Mouse (Mus musculus): ENCODE results near the gene Zdhhc24. TPM values are rescaled to one million over a fixed set of nuclear protein-coding genes. Genes with fewer than 3 reads are reported as not detected.

Zdhhc24 gene
- total RNA-seq, 2 experiments from 2014 or later: 22.4 to 24.3 TPM

Other genes with a start within 250 kb of the Zdhhc24 start
- gene Gm960, start 180.0 kb upstream of the Zdhhc24 start, total RNA-seq (2021): 1 to 10 TPM; 1.1 to 1.6 TPM
- 100 to 1,000 TPM; 561 to 574 TPM for gene Sptbn2, start 167.5 kb upstream of the Zdhhc24 start, total RNA-seq (2021)
- 10 to 100 TPM; 20.1 to 21.0 TPM for gene Rbm4b, start 122.2 kb upstream of the Zdhhc24 start, total RNA-seq (2021)
- 10 to 100 TPM; 97.8 to 99.1 TPM for gene Rbm4, start 84.8 kb upstream of the Zdhhc24 start, total RNA-seq (2021)
- gene Gm21992, start 67.1 kb upstream of the Zdhhc24 start, total RNA-seq (2021): 10 to 100 TPM; 24.5 to 31.9 TPM
- 10 to 100 TPM; 47.7 to 53.1 TPM for gene Rbm14, start 67.0 kb upstream of the Zdhhc24 start, total RNA-seq (2021)
- gene Ccs, start 39.3 kb upstream of the Zdhhc24 start, total RNA-seq (2021): 10 to 100 TPM; 33.2 to 35.4 TPM
- gene Ccdc87, start 39.3 kb upstream of the Zdhhc24 start, total RNA-seq (2021): 1 to 10 TPM; 2.0 to 2.2 TPM
- 100 to 1,000 TPM; 104 to 111 TPM for gene Ctsf, start 23.5 kb upstream of the Zdhhc24 start, total RNA-seq (2021)
- gene Actn3, start 759 bp upstream of the Zdhhc24 start, total RNA-seq (2021): under 1 TPM; 0.89 to 0.96 TPM
- 10 to 100 TPM; 36.8 to 40.0 TPM for gene Bbs1, start 28.0 kb downstream of the Zdhhc24 start, total RNA-seq (2021)
- 10 to 100 TPM; 37.2 to 39.0 TPM for gene Dpp3, start 49.6 kb downstream of the Zdhhc24 start, total RNA-seq (2021)
- gene Peli3, start 64.5 kb downstream of the Zdhhc24 start, total RNA-seq (2021): 10 to 100 TPM; 26.2 to 31.3 TPM
- gene Mrpl11, start 83.5 kb downstream of the Zdhhc24 start, total RNA-seq (2021): 10 to 100 TPM; 60.7 to 62.1 TPM
- 10 to 100 TPM; 12.4 to 15.1 TPM for gene Npas4, start 111.6 kb downstream of the Zdhhc24 start, total RNA-seq (2021)
- gene Slc29a2, start 145.2 kb downstream of the Zdhhc24 start, total RNA-seq (2021): 10 to 100 TPM; 16.0 to 17.5 TPM
- gene B4gat1, start 160.2 kb downstream of the Zdhhc24 start, total RNA-seq (2021): 100 to 1,000 TPM; 114 to 120 TPM
- 1 to 10 TPM; 6.2 to 6.7 TPM for gene AC124502.3, start 160.2 kb downstream of the Zdhhc24 start, total RNA-seq (2021)
- 10 to 100 TPM; 22.4 to 23.2 TPM for gene Brms1, start 162.7 kb downstream of the Zdhhc24 start, total RNA-seq (2021)
- 100 to 1,000 TPM; 106 to 107 TPM for gene Rin1, start 171.8 kb downstream of the Zdhhc24 start, total RNA-seq (2021)
- 1 to 10 TPM; 1.7 to 1.8 TPM for gene Cd248, start 189.4 kb downstream of the Zdhhc24 start, total RNA-seq (2021)
- 100 to 1,000 TPM; 124 to 128 TPM for gene Tmem151a, start 206.9 kb downstream of the Zdhhc24 start, total RNA-seq (2021)
- gene Yif1a, start 209.9 kb downstream of the Zdhhc24 start, total RNA-seq (2021): 10 to 100 TPM; 21.6 to 24.0 TPM
- gene Cnih2, start 219.9 kb downstream of the Zdhhc24 start, total RNA-seq (2021): 100 to 1,000 TPM; 595 to 617 TPM
- 100 to 1,000 TPM; 160 to 170 TPM for gene Rab1b, start 228.4 kb downstream of the Zdhhc24 start, total RNA-seq (2021)
- 100 to 1,000 TPM; 230 to 231 TPM for gene Klc2, start 239.9 kb downstream of the Zdhhc24 start, total RNA-seq (2021)